Mouse (Mus musculus) spleen, adult 2 months (tissue): ENCODE measurements at regions not wholly inside any gene's neighbourhood (a gene's known extent, or its start where the extent isn't known, plus 50 kb on each side); places are given as distances from the start of the nearest gene placed in this dataset.

Source experiments
- CTCF ChIP-seq: fragments of 200-500 bp; IDR thresholded peaks from 2 replicates; pipeline ENCODE4 v1.5.1; 2011; ENCODE audit warnings: mild to moderate bottlenecking, inconsistent platforms; ENCODE audit not compliant: insufficient read depth, insufficient read length, insufficient replicate concordance; ENCODE audit errors: extremely low read depth
- POLR2A ChIP-seq: fragments of 200-500 bp; IDR thresholded peaks from 2 replicates; pipeline ENCODE4 v1.6.1; 2011; ENCODE audit warnings: low read depth, low read length, inconsistent platforms

GRCm38 (mm10) chr12:70544326-70544725, 91.4 kb downstream of the Tmx1 start:
- TF ChIP-seq POLR2A: no peak
- TF ChIP-seq CTCF: no peak
